Mouse (Mus musculus) thymus, postnatal 10 days (tissue): Measurements from ENCODE around the gene Sh2b2.

Experiments used
- DNase-seq, 2 experiments: peaks; one replicate each; pipeline ENCODE4 v3.0.0; 2021; ENCODE audit warnings: low spot score in 2 of 2

Gene Sh2b2

DNA sequence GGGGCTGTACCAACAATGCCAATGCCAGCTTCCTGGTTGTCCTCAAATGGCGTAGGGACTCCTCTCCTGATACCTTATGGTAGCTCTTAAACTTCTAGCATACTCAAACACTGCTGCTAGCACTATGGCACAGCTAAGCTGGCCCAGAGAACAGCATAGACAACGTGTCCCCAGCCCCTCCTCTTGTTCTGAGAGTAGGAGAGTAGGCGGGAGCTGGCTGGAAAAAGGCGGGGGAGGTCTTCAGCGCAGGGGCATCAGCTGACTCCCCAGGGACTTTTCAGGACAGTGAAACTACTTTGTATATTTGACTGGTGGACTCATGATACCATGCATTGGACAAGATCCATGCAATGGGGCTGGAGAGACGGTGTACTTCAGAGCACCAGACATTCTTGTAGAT lies 64.3 kb downstream of the Sh2b2 start:
- DNase-seq: no peak

DNA sequence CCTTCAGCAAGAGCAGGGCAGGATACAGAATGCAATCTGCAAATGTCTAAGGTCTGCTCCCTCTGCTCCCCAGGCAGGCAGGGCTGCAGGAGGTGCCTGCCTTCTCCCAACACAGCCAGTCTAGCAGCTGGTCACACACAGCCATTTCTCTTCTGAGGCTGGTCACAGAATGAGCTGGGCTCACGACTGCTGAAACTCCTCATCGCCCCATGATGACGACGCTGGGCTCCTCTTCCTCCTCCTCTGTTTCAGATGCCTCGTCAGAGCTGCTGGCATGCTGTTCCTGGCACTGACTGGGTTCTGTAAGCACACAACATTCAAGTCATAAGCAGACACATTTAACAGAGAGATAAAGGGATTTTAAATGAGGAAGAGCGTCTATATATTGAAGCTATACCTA lies 65.2 kb downstream of the Sh2b2 start:
- DNase-seq: no peak

DNA sequence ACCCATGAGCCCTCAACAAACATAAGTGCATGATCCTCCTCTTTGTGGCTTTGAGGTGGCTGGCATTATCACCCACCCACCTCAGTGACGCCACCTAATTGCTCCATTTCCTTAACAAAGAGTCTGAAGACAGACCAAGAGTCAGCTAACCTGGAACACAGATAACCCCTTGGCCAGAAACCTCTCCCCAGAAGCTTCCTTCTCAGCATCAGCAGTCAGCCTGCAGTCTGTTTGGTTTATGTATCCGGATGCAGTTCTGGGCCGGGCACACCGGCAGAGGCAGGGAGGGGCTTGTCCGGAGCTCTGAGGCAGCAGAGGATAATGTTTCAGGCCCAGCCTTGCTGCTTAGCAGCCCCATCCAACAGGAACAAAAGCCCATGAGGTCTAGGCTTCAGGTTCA lies 66.8 kb downstream of the Sh2b2 start:
- DNase-seq: no peak

DNA sequence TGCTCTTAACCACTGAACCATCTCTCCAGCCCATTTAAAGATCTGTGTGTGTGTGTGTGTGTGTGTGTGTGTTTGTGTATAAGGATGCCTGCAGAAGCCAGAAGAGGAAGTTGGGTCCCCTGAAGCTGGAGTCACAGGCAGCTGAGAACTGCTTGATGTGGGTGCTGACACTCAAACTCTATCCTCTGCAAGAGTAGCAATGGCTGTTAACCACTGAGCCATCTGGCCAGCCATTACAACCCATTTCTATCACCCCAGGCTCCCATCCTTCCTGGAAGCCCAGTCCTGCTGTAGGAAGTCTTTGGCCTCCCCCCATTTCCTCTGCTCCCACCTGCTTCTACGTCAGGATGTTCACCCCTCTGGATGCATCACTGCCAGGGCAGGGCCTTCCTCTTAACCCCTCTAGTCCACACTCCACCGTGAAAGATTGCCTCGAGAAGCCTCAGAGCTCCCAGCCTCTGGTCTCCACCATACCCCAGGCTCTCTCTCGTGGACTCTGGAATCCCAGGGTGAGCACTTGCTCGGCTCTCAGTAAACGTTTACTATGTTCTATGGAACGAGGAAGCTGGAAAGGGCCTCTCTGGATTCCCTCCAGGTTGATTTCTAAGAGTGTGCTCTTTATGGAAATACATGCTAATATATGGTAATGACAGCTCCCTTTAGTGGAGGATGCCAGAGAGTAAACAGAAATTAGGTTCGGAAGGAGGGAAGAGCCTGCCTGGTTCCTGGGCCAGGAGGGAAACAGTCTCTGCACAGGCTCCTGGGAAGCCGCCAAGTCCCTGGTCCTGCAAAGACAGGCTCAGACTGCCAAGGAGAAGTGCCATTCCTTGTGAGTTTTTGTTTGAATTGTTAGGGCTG lies 72.5 kb downstream of the Sh2b2 start:
- DNase-seq: peak; percentile 54 to 55

DNA sequence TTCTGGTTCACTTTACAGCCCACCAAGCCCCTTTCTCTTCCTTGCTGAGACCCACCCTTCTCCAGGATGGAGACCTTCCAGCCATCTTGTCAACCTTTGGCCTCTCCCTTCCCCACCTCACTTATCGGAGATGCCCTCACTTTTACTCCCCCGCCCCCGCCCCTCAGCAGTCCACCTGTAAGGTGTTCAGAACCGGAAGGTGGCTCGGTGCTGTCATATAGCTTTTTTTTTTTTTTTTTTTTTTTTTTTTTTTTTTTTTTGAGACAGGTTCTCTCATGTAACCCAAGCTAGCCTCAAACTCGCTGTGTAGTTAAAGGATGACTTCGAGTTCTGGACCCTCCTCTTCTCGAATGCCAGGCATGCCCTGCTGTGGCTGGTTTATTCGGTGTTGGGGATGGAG lies 73.4 kb downstream of the Sh2b2 start:
- no peak for DNase-seq

DNA sequence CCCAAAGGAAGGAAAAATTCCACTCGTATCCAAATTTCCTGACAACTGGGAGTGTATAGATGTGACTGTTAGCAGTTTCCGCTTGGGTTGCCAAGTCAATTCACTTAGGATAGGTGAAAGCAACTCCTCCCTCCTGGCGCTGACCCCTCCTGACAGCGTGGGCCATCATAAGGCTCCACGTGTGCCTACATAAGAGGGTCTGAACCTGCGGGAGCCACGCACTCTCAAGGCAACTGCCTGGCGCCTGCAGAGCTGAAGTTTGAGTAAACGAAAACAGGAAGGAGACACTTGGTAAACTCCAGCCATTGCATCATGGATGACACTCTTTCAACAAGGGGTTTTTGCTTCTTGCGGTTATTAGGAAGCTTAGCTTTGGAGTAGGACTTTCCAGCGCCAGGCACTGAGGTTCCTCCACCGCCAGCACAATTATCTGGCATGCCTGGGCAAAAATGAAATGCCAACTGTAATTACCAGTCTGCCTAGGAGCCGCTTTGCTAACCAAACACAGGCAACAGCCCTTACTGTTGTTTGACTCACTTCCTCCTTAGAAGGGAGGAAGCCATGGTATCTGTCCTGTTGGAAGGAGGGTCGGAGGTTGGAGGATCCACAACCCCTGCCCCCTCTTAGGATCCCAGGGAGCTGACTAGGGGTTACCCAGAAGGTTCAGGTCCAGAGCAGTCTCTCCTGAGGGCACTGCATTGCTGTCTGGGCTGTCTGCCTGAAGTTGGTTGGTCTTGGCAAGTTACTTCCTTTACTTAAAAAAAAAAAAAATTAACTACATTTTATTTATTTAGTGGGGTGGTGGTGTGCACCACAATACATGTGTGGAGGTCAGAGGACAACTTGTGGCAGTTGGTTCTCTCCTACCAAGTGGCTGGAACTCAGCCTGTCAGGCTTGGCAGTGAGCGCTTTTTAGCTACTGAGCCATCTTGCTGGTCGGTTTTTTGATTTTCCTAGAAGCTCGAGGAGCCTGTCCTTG lies 74.7 kb downstream of the Sh2b2 start:
- DNase-seq: no peak

DNA sequence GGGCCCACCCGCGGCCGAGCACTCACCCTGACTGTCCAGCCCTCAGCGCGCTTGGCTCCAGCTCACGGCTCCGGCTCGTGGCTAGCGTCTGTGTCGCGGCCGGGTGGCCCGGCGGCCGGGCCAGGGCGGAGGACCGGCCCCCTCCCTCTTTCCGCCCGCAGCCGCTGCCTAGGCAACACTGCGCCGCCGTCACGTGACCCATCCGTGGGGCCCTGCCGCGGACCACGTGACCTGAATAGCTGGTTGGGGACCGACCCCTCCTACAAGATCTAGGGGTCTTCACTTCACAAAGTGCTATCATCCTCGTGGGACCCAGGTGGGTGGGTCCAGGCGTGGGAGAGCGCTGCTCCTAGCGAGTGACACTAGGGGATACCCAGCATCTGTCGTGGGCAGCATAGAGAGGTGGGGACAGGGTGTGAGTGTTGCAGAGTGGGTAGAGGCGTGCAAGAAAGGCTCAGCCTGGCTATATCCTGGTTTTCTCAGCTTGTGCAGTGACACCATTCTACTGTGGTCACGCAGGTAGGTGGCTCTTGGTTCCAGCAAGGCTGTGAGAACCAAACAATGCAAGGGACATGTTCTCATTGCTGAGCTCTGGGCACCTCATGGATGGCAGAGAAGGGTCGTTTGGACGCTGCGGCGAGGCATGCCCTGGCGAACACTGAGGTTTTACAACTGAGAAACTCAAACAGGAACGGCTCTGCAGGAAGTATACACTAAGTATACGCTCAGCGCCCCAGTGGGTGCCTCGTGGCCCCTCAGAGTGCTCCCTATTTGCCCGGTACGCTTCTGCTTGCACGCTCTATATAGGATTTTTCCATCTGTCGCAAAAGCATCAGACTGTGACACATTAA lies 75.6 kb downstream of the Sh2b2 start, which contains the start of gene Orai2:
Gene Orai2, minus strand, starts transcription at position 202 of the 851 bp plus-strand sequence.
- DNase-seq: peak; percentile 90

DNA sequence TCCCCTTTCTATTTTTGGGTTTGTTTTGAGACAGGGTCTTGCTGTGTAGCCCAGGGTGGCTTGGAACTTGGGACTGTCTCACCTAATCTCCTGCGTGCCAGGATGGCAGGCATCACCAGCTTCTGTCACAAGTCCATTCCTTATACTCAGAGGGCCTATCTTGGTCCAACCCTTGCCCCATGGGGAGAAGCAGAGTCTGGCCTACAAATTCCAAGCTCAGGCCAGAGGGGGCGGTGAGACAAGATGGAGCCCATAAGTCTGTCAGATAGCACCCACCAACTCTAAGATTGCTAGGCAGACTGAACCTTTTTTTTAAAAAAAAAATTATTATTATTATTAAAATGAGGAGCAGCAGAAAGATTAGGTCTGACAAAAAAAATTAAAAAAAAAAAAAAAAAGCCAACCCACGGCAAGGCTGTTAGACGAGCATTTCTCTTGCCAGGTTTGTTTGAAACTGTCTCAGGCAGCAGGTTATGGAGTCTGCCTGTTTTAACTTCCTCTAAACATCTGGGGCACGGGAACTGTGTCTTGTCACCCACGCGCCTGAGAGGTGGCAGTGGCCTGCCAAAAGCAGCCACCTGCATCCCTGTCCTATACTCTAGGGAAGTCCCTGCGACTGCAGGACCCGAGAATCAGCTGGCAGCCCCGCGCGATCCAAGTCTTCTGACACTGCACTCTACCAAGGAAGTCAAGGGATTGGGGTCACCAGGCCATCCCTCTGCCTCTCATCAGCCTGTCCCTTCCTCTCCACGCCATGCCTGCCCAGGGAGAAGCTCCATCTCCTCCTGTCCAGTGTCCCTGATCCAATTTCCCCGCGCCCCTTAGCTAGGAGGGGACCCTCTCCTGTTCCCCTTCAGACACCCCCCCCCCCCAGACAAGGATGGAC lies 76.5 kb downstream of the Sh2b2 start:
- DNase-seq: peak; percentile 68 to 71
